Mouse (Mus musculus): ENCODE results near the gene P2rx4. TPM values are rescaled to one million over a fixed set of nuclear protein-coding genes. Genes with fewer than 3 reads are reported as not detected.
A peak's percentile ranks its signal among the peaks of the same experiment; 100 is the strongest.

Gene P2rx4
- polyA plus RNA-seq, 1 experiment from 2014 or later = 15.7 TPM

GRCm38 (mm10) chr5:122770304-122770703 is 63.0 kb downstream of the P2rx4 start:
- no peak overlapping the region for H3K4me3 ChIP-seq (ENCODE audit: low read depth, low read length)
- WGBS = 65% methylated on average over 7 of the region's 7 CpGs
- peak overlapping the region; percentile 34 for H3K4me2 ChIP-seq
- no peak for TF ChIP-seq CTCF (IDR thresholded peaks at IDR 0.05; ENCODE audit: low read depth)
- peak overlapping the region; percentile 29 for H3K9ac ChIP-seq
- no peaks in the 10 kb centered on the region for H3K27me3 ChIP-seq (ENCODE audit: insufficient read depth, low read length)
- H3K4me1 ChIP-seq (ENCODE audit: insufficient read depth) = 0 out of 2 replicates have a peak, but pooled peaks cover 4% of the 10 kb centered on the region
- ATAC-seq (ENCODE audit: insufficient read depth) = peak; percentile 45; the same call in 1 of the 2 replicates
- H3K27ac ChIP-seq (ENCODE audit: low read depth) = peak overlapping the region; percentile 84
- 0 out of 2 replicates have a peak, but pooled peaks cover 6% of the 10 kb centered on the region for H3K36me3 ChIP-seq (ENCODE audit: insufficient read depth)
- DNase-seq = peak; percentile 15
- H3K9me3 ChIP-seq (ENCODE audit: low read depth, low read length) = no peaks in the 10 kb centered on the region

GRCm38 (mm10) chr5:122770806-122771261 is 63.5 kb downstream of the P2rx4 start:
- DNase-seq = peak; percentile 80
- TF ChIP-seq CTCF (IDR thresholded peaks at IDR 0.05; ENCODE audit: low read depth) = no peak
- no peaks in the 10 kb centered on the region for H3K9me3 ChIP-seq (ENCODE audit: low read depth, low read length)
- no peaks in the 10 kb centered on the region for H3K27me3 ChIP-seq (ENCODE audit: insufficient read depth, low read length)
- 41% methylated on average over 10 of the region's 10 CpGs for WGBS
- peak overlapping the region; percentile 34 for H3K4me2 ChIP-seq
- H3K9ac ChIP-seq = peak overlapping the region; percentile 29; the same call in 1 of the 2 replicates
- peak; percentile 39; the same call in 1 of the 2 replicates for ATAC-seq (ENCODE audit: insufficient read depth)
- H3K27ac ChIP-seq (ENCODE audit: low read depth) = peak overlapping the region; percentile 84
- H3K4me3 ChIP-seq (ENCODE audit: low read depth, low read length) = no peak overlapping the region
- H3K36me3 ChIP-seq (ENCODE audit: insufficient read depth) = 0 out of 2 replicates have a peak, but pooled peaks cover 6% of the 10 kb centered on the region
- 0 out of 2 replicates have a peak, but pooled peaks cover 4% of the 10 kb centered on the region for H3K4me1 ChIP-seq (ENCODE audit: insufficient read depth)

- DNase-seq (no peak), ATAC-seq (ENCODE audit: insufficient read depth) (no peak)
- H3K4me1 ChIP-seq (ENCODE audit: insufficient read depth) = 0 out of 2 replicates have a peak, but pooled peaks cover 4% of the 10 kb centered on the region
- H3K27me3 ChIP-seq (ENCODE audit: insufficient read depth, low read length) = no peaks in the 10 kb centered on the region
- TF ChIP-seq CTCF (IDR thresholded peaks at IDR 0.05; ENCODE audit: low read depth) = no peak
- no peak overlapping the region for H3K4me3 ChIP-seq (ENCODE audit: low read depth, low read length)
- peak overlapping the region; percentile 34; the same call in 1 of the 2 replicates for H3K4me2 ChIP-seq
- peaks cover 3% of the 10 kb centered on the region; the same call in 1 of the 2 replicates for H3K9me3 ChIP-seq (ENCODE audit: low read depth, low read length)
- H3K27ac ChIP-seq (ENCODE audit: low read depth) = no peak overlapping the region
- WGBS = 72% methylated on average over 9 of the region's 9 CpGs
- H3K9ac ChIP-seq = no peak overlapping the region
- H3K36me3 ChIP-seq (ENCODE audit: insufficient read depth) = 0 out of 2 replicates have a peak, but pooled peaks cover 6% of the 10 kb centered on the region
Observed at GRCm38 (mm10) chr5:122771428-122771827, 64.1 kb downstream of the P2rx4 start.

GRCm38 (mm10) chr5:122773756-122774155 is 66.4 kb downstream of the P2rx4 start:
- no peak for DNase-seq
- no peak for ATAC-seq (ENCODE audit: insufficient read depth)
- Histone ChIP-seq H3K36me3 (ENCODE audit: insufficient read depth) (0 out of 2 replicates have a peak, but pooled peaks cover 2% of the 10 kb centered on the region), H3K27me3 (ENCODE audit: insufficient read depth, low read length) (no peaks in the 10 kb centered on the region), H3K4me2 (no peak overlapping the region), H3K27ac (ENCODE audit: low read depth) (no peak overlapping the region), H3K9ac (no peak overlapping the region), H3K4me1 (ENCODE audit: insufficient read depth) (0 out of 2 replicates have a peak, but pooled peaks cover 4% of the 10 kb centered on the region), H3K9me3 (ENCODE audit: low read depth, low read length) (peaks cover 3% of the 10 kb centered on the region; the same call in 1 of the 2 replicates), H3K4me3 (ENCODE audit: low read depth, low read length) (no peak overlapping the region)
- no peak for TF ChIP-seq CTCF (IDR thresholded peaks at IDR 0.05; ENCODE audit: low read depth)
- WGBS = 82% methylated on average over 11 of the region's 11 CpGs

GRCm38 (mm10) chr5:122774743-122775611 is 67.6 kb downstream of the P2rx4 start:
- Histone ChIP-seq H3K9ac (no peak overlapping the region), H3K4me3 (ENCODE audit: low read depth, low read length) (no peak overlapping the region), H3K4me1 (ENCODE audit: insufficient read depth) (0 out of 2 replicates have a peak, but pooled peaks cover 4% of the 10 kb centered on the region), H3K27ac (ENCODE audit: low read depth) (no peak overlapping the region), H3K36me3 (ENCODE audit: insufficient read depth) (no peaks in the 10 kb centered on the region), H3K4me2 (0 out of 2 replicates have a peak overlapping the region, but pooled peaks have one; percentile 18), H3K9me3 (ENCODE audit: low read depth, low read length) (peaks cover 3% of the 10 kb centered on the region; the same call in 1 of the 2 replicates), H3K27me3 (ENCODE audit: insufficient read depth, low read length) (no peaks in the 10 kb centered on the region)
- TF ChIP-seq CTCF (IDR thresholded peaks at IDR 0.05; ENCODE audit: low read depth) = no peak
- ATAC-seq (ENCODE audit: insufficient read depth) (no peak), DNase-seq (no peak)
- WGBS = 72% methylated on average over 28 of the region's 28 CpGs

- DNase-seq = no peak
Observed at GRCm38 (mm10) chr5:122775646-122776286, 68.4 kb downstream of the P2rx4 start.

More at GRCm38 (mm10) chr5:122775646-122776286, 68.4 kb downstream of the P2rx4 start:
- ATAC-seq (ENCODE audit: insufficient read depth) = no peak
- Histone ChIP-seq H3K9me3 (ENCODE audit: low read depth, low read length) (peaks cover 3% of the 10 kb centered on the region; the same call in 1 of the 2 replicates), H3K4me2 (no peak overlapping the region), H3K4me1 (ENCODE audit: insufficient read depth) (0 out of 2 replicates have a peak, but pooled peaks cover 4% of the 10 kb centered on the region), H3K27me3 (ENCODE audit: insufficient read depth, low read length) (no peaks in the 10 kb centered on the region), H3K36me3 (ENCODE audit: insufficient read depth) (no peaks in the 10 kb centered on the region), H3K27ac (ENCODE audit: low read depth) (no peak overlapping the region), H3K9ac (no peak overlapping the region), H3K4me3 (ENCODE audit: low read depth, low read length) (no peak overlapping the region)
- 75% methylated on average over 14 of the region's 14 CpGs for WGBS
- TF ChIP-seq CTCF (IDR thresholded peaks at IDR 0.05; ENCODE audit: low read depth) = no peak
